Mouse (Mus musculus): ENCODE data around the gene Fxyd5. TPM values are rescaled to one million over a fixed set of nuclear protein-coding genes. Genes with fewer than 3 reads are reported as not detected.

Fxyd5 gene
- total RNA-seq, 2 experiments from 2014 or later = 22.6 to 27.8 TPM

GRCm38 (mm10) chr7:31000505-31001020 lies 41.7 kb downstream of the Fxyd5 start:
- intact Hi-C loops (cut with DNase I) = no loop called here

GRCm38 (mm10) chr7:30996491-30996890 lies 45.8 kb downstream of the Fxyd5 start:
- DNase-seq (ENCODE audit: low spot score in 2 of 2) = no peak
- intact Hi-C loops (cut with DNase I) = no loop called here

More at GRCm38 (mm10) chr7:31000505-31001020, 41.7 kb downstream of the Fxyd5 start:
- peak; percentile 36 to 39 for DNase-seq (ENCODE audit: low spot score in 2 of 2)

GRCm38 (mm10) chr7:30993986-30994385 lies 48.3 kb downstream of the Fxyd5 start:
- DNase-seq (ENCODE audit: low spot score in 2 of 2) = no peak
- intact Hi-C loops (cut with DNase I) = no loop called here

- DNase-seq (ENCODE audit: low spot score in 2 of 2) = no peak
- intact Hi-C loops (cut with DNase I) = no loop called here
These were observed 50.1 kb downstream of the Fxyd5 start for GRCm38 (mm10) chr7:30992148-30992547.

- no peak for DNase-seq (ENCODE audit: low spot score in 2 of 2)
- intact Hi-C loops (cut with DNase I) = no loop called here
These were observed 53.6 kb downstream of the Fxyd5 start for GRCm38 (mm10) chr7:30988519-30989162.

- DNase-seq (ENCODE audit: low spot score in 2 of 2) = no peak
- intact Hi-C loops (cut with DNase I) = no loop called here
These were observed 56.9 kb downstream of the Fxyd5 start for GRCm38 (mm10) chr7:30985357-30985756.

Small RNA genes within 50 kb of the gene (microRNA-seq; reads per million reads assigned to microRNA genes)
- gene Mir7050 = 0 to 0.25 reads per million in 2 experiments

Other genes starting within 250 kb of the Fxyd5 start
- not detected for gene Ffar2, start 218.7 kb downstream of the Fxyd5 start, total RNA-seq (2021)
- gene Ffar3, start 186.3 kb downstream of the Fxyd5 start, total RNA-seq (2021) = not detected
- not detected for gene Ffar1, start 180.9 kb downstream of the Fxyd5 start, total RNA-seq (2021)
- gene Cd22, start 162.1 kb downstream of the Fxyd5 start, total RNA-seq (2021) = not detected
- gene Mag, start 127.6 kb downstream of the Fxyd5 start, total RNA-seq (2021) = 100 to 1,000 TPM; 152 to 176 TPM
- gene Hamp2, start 117.8 kb downstream of the Fxyd5 start, total RNA-seq (2021) = not detected
- not detected for gene Hamp, start 98.4 kb downstream of the Fxyd5 start, total RNA-seq (2021)
- gene Usf2, start 85.7 kb downstream of the Fxyd5 start, total RNA-seq (2021) = 100 to 1,000 TPM; 139 to 144 TPM
- 1 to 10 TPM; 8.8 to 9.9 TPM for gene Lsr, start 69.0 kb downstream of the Fxyd5 start, total RNA-seq (2021)
- not detected for gene Fam187b, start 68.7 kb downstream of the Fxyd5 start, total RNA-seq (2021)
- gene Fxyd7, start 9.0 kb upstream of the Fxyd5 start, total RNA-seq (2021) = 100 to 1,000 TPM; 185 to 232 TPM
- gene Fxyd1, start 14.7 kb upstream of the Fxyd5 start, total RNA-seq (2021) = 10 to 100 TPM; 79.9 to 81.6 TPM
- gene Lgi4, start 16.9 kb upstream of the Fxyd5 start, total RNA-seq (2021) = 10 to 100 TPM; 24.2 to 24.9 TPM
- not detected for gene Fxyd3, start 34.2 kb upstream of the Fxyd5 start, total RNA-seq (2021)
- 1 to 10 TPM; 3.0 to 4.2 TPM for gene Hpn, start 72.8 kb upstream of the Fxyd5 start, total RNA-seq (2021)
- 100 to 1,000 TPM; 616 to 649 TPM for gene Scn1b, start 84.5 kb upstream of the Fxyd5 start, total RNA-seq (2021)
- 100 to 1,000 TPM; 108 to 110 TPM for gene Gramd1a, start 113.4 kb upstream of the Fxyd5 start, total RNA-seq (2021)
- not detected for gene Scgb2b2, start 248.0 kb upstream of the Fxyd5 start, total RNA-seq (2021)
- gene Scgb1b2, start 249.3 kb upstream of the Fxyd5 start, total RNA-seq (2021) = not detected